Mouse (Mus musculus) lung, adult 2 months (tissue): ENCODE results near the gene Atad5. TPM values are rescaled to one million over a fixed set of nuclear protein-coding genes. Genes with fewer than 3 reads are reported as not detected.
A peak's percentile ranks its signal among the peaks of the same experiment; 100 is the strongest.

Experiments
- DNase-seq: peaks from one replicate; pipeline ENCODE4 v3.0.0; 2022
- H3K4me1 ChIP-seq: fragments of 200-500 bp; 2 replicates; pipeline ENCODE4 v1.6.1; 2011; ENCODE audit warnings: low read length; ENCODE audit not compliant: control insufficient read depth, insufficient read depth
- H3K4me3 ChIP-seq: fragments of 200-500 bp; replicated peaks from 2 replicates; pipeline ENCODE3; 2011; ENCODE audit warnings: low read depth, mild to moderate bottlenecking, control low read depth, low read length; ENCODE audit errors: extremely low read depth
- CTCF ChIP-seq: fragments of 200-500 bp; IDR thresholded peaks from 2 replicates; pipeline ENCODE4 v1.5.1; 2011; ENCODE audit warnings: mild to moderate bottlenecking, low read length, control low read depth; ENCODE audit not compliant: insufficient read depth
- POLR2A ChIP-seq: fragments of 200-500 bp; IDR thresholded peaks from 2 replicates; pipeline ENCODE4 v1.6.1; 2011; ENCODE audit warnings: low read depth, mild to moderate bottlenecking, control low read depth, low read length, borderline replicate concordance; ENCODE audit errors: extremely low read depth
- WGBS: fragments of 180-500 bp; shearing (Covaris S2); methylation state at CpG from one replicate; pipeline ENCODE4 v1.1.7; 2018; 5-methylcytosine and 5-hydroxymethylcytosine counted together
- polyA plus RNA-seq: library from polyadenylated mRNA; depleted of rRNA; stranded (reverse); fragments of >200 nt; gene quantifications from 2 replicates; pipeline ENCODE4 v1.2.3, GENCODE M21; 2012

Atad5 gene
- polyA plus RNA-seq, 1 experiment = 0.44 TPM

DNA sequence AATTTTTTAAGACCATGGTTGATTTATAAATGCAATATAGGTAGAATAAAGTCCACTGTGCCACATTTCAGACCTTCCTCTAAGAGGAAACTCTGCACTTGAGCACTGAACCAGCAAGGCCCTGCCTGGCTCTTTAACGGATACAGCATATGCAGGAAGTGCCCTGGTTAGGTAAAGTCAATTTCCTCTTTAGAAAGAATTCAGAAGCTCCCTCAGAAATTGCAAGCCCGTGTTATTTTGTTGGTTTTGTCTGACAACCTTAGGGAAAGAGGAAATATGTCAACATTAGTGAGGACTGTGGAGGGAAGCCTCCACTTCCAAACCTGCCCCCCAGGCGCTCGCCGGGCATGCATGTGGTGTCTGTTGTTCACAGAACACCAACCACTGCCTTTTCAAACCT lies 21.6 kb upstream of the Atad5 start:
- no peak for DNase-seq
- peaks cover 4% of the 10 kb centered on the region for H3K4me1 ChIP-seq
- H3K4me3 ChIP-seq = no peak overlapping the region
- WGBS = 52% methylated on average over 5 of the region's 5 CpGs
- TF ChIP-seq CTCF = no peak
- no peak for TF ChIP-seq POLR2A

DNA sequence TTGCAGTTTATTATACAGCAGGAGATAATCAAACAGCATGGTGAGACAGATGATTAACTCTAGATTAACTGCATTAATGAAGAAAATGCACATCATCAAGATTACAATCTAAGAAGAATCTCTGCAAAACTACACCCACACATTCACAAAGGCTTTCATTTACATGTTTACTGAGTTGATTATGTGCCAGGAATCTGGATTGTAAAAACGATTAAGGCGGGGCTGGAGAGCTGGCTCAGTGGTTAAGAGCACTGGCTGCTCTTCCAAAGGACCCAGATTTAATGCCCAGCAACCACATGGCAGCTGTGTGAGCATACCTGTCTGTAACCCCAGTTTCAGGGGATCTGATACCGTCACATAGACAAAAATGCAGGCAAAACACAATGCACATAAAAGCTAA lies 19.4 kb upstream of the Atad5 start:
- TF ChIP-seq POLR2A (no peak), CTCF (no peak)
- Histone ChIP-seq H3K4me1 (peaks cover 7% of the 10 kb centered on the region), H3K4me3 (no peak overlapping the region)
- WGBS = 22% methylated on average over 3 of the region's 3 CpGs
- DNase-seq = no peak

DNA sequence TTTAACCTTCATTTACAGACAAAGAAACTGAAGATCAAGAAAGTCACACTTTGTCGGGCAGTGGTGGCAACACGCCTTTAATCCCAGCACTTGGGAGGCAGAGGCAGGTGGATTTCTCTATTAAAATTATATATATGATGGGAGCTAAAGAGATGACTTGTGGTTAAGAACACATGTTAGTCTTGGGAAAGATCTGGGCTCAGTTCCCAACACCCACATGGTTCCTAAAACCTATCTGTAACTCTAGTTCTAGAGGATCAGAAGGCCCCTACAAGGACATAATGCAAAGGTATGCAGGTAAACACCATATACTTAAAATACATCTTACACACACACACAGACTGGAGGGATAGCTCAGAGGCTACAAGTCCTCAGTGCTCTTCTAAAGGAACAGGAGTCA lies 18.2 kb upstream of the Atad5 start:
- TF ChIP-seq POLR2A = no peak
- WGBS = 85% methylated on average over 2 of the region's 2 CpGs
- no peak overlapping the region for H3K4me3 ChIP-seq

DNA sequence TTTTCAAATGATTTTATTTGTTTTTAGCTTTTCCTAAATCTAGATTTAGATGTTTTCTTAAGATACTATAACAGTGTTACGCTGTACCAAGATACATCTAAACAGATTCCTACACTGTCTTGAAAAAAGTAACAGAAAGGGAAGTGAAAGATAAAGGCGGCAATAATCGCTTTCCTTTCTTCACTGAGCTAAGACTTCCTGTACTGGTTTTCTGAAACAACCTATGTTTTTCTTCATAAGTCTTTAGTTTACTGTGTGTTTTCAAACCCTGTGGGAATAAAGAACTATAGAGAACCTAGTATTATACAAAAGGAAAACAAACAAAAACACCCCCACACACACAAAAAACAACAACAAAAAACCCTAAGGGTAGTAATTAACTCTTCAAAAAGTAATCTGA lies 16.8 kb upstream of the Atad5 start:
- Histone ChIP-seq H3K4me3 (no peak overlapping the region), H3K4me1 (peaks cover 7% of the 10 kb centered on the region)
- no peak for DNase-seq
- 51% methylated on average over 3 of the region's 3 CpGs for WGBS
- TF ChIP-seq CTCF (no peak), POLR2A (no peak)

More for the DNA sequence above, 18.2 kb upstream of the Atad5 start:
- peaks cover 7% of the 10 kb centered on the region for H3K4me1 ChIP-seq
- no peak for DNase-seq

DNA sequence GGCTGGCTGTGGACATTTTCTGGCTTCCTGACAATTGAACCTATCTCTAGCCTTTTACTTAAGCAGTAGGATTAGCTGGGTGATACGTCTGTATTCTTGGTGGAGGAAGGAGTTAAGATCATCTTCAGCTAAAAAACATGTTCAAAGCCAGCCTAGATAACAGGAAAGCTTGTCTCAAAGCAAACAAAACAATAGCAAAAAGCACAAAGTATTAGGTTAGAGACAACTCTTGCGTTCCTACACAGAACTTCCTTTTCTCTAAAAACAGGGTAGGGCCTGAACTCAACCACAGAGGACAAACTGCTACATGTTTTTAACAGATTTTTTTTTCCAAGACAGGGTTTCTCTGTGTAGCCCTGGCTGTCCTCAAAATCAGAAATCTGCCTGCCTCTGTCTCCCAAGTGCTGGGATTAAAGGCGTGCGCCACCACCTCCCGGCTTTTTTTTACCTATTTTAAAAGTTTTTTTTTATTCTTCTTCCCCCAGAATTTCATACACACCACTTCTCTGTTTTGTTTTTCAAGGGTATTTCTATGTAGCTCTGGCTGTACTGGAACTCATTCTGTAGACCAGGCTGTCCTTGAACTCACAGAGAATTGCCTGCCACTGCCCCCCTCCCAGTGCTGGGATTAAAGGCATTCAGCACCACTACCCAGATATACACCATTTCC lies 13.5 kb upstream of the Atad5 start:
- Histone ChIP-seq H3K4me3 (no peak overlapping the region), H3K4me1 (peaks cover 6% of the 10 kb centered on the region)
- TF ChIP-seq CTCF (no peak), POLR2A (no peak)
- WGBS = 79% methylated on average over 5 of the region's 5 CpGs
- no peak for DNase-seq

DNA sequence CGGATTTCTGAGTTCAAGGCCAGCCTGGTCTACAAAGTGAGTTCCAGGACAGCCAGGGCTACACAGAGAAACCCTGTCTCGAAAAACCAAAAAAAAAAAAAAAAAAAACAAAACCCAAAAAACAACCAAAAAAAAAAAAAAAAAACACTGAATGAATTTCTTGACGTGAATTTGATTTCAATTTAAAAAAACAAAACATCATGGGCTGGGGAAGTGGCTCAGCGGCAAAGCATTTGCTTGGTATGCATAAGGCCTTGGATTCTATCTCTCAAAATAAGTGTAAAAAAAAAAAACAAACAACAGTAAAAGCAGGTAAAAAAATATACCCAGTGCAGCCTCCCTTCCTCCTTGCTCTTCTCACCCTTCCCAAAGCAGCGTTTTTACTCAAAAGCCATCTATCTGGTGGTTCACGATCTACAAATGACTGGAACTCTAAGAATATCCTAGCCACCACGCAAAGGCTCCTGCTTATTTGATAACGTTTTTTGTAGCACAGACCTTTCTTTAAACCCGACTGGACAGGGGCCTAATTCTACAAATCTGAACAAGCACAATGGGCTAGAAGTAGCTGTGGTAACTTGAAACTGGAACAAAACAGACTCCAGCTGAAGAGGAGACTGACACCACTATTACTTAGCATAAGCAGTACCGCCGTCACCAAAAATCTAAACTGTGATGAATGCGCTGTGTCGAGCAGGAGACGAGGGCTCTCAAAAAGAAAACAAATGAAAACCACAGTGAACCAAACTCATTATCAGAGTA lies 11.2 kb upstream of the Atad5 start:
- no peak for TF ChIP-seq CTCF
- TF ChIP-seq POLR2A = no peak
- no peak for DNase-seq
- Histone ChIP-seq H3K4me1 (peaks cover 9% of the 10 kb centered on the region), H3K4me3 (no peak overlapping the region)
- 53% methylated on average over 14 of the region's 14 CpGs for WGBS

DNA sequence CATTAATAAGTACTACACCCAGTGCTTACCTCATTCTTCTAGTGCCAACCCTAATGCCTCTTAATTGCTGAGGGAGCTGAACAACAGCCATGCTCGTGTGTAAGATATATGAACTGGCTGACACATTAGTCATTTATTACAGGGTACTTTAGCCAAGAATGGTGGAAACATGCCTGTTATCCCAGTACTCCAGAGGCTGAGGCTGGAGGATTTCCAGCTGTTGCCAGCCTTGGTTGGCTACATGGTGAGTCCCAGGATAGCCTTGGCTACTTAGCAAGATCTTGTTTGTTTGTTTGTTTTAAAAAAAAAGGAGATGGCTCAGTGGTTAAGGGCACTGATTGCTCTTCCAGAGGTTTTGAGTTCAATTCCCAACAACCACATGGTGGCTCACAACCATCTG lies 10.4 kb upstream of the Atad5 start:
- Histone ChIP-seq H3K4me1 (peaks cover 9% of the 10 kb centered on the region), H3K4me3 (no peak overlapping the region)
- DNase-seq = no peak
- TF ChIP-seq POLR2A (no peak), CTCF (no peak)
- WGBS = 22% methylated on average over 1 of the region's 1 CpGs

DNA sequence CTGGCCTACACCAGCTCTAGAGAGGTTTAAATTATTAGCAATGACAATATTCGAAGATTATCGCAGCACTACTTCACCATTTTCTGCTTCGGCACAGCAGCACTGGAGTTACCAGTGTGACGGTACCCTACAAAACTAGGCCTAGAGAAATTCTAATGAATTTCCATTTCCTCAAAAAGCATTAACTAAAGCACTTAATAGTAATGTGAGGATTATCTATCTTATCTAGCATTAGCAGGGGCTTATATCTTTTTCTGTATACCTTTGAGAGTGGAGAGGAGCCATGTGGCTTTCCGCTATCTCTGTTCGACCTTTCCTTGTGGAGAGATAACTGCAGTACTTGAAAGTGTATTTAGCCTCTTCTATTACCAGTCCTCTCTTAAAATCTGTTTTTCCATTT lies 9.4 kb upstream of the Atad5 start:
- no peak for DNase-seq
- WGBS = 55% methylated on average over 6 of the region's 6 CpGs
- no peak for TF ChIP-seq POLR2A
- TF ChIP-seq CTCF = no peak
- Histone ChIP-seq H3K4me3 (peak overlapping the region; percentile 95), H3K4me1 (peaks cover 6% of the 10 kb centered on the region; the same call in 1 of the 2 replicates)

DNA sequence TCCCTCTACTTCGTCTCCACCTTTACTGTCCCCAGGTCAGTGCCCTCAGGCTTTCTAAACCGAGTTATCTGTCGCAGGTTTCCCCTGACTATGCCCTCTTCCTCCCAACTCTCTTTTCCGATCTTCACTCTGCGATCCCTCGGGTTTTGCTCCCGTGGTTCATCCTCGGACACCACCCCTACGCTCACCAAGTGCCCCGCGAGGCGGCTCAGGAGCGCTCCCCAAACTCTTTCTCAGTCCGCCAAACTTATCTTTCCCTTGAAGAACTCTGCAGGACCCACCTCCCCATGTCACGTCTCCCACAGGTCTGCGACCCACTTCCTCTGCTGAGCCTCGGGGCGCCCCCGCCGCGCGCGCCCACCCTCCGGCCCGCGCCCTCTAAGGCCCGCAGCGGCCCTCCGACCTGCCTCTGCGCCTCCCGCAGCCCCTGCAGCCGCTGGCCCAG lies 8.8 kb upstream of the Atad5 start:
- TF ChIP-seq CTCF (no peak), POLR2A (no peak)
- Histone ChIP-seq H3K4me3 (peak overlapping the region; percentile 95), H3K4me1 (peaks cover 6% of the 10 kb centered on the region; the same call in 1 of the 2 replicates)
- no peak for DNase-seq
- WGBS = 1% methylated on average over 32 of the region's 32 CpGs

DNA sequence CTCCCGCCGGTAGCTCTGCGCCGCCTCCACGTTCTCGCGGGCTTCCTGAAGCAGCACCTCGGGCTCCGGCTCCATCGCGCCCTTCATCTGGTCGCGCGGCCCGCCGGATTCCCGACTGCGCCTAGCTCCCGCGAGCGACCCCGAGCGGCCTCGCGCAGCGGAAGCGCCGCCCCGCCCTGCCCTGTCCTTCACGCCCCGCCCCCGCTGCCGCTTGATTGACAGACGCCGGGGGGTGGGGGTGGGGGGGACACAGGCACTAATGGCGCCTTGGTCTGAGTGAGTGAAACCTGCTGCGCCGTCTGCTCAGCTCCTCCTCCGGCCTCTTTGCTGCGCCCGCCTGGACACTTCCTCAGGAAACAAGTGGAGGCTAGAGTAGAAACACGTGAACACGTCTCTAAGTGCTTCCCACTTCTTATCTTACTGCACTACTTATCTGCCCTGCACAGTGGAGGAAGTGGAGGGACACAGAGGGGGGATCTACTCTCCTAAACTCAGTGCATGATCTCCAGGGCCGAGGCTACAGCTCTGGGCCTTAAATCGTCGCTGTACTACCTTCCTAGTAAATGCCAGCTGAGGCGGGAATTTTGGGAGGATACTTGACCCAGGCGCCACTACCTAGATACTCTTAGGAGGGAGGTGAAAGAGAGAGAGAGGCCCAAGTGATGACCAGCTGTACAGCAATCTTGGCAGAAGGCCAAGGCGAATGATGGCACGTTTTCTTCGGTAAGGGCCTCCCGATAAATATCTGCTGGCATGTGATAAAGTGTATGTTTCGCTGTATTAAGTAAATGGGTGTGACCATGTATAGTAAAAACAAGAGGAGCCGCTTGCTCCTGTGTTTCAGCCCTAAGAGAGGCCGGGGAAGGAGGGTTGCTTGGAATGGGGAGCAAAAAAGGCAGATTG lies 8.1 kb upstream of the Atad5 start, which contains the start of gene Crlf3:
TSS of gene Crlf3 (minus strand) at position 166 of the 903 bp plus-strand sequence.
- TF ChIP-seq POLR2A (peak; percentile 76), CTCF (no peak)
- WGBS = 2% methylated on average over 54 of the region's 55 CpGs
- Histone ChIP-seq H3K4me1 (peaks cover 7% of the 10 kb centered on the region; the same call in 1 of the 2 replicates), H3K4me3 (peak within 1 kb of the TSS; percentile 95)
- peak; percentile 93 for DNase-seq
